In the genomic region with DNA sequence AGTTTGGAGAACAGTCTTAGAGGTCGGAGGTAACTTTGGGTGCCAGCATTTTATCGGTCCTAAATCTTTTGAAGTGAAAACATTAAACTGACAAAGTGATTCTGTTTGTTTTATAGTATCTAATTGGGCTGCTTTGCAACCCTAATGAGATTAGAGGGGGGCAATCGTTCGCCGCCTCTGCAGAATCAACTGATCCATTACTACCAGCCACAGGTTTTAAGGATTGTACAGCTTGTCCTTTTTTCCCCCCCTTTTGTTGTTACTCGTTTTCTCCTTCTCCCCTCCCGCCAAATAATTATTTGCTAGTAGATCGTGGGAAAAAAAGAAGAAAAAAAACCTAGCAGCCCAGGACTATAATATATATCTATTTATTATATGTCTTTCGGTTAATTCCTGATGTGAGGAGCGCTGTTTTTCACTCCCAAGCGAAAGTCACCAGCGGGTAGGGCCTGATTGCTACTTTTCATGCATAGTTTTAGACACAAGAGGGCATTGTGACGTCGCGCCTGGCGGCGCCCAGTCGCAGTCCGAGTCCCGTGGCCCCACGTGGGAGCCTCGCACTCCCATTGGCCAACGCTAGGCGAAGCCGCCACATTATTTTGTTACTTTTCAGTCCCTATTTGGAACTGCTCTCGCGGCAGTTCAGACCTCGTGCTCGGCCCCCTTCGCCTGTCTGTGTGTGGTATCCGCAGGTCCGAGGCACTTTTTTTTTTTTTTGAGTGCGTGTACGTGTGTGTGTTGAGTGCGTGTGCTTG, we compare ENCODE assay signal across 7 mouse cellular contexts. TPM values are rescaled to one million over a fixed set of nuclear protein-coding genes. Genes with fewer than 3 reads are reported as not detected.
DNase-seq lines count a peak whose midpoint lies in the region; ATAC-seq lines count a peak whose summit lies in the region.

A gene (plus strand): TSS at position 612 of the 755 bp plus-strand sequence.

- no peaks in the 10 kb centered on the region for H3K9me3 ChIP-seq in intestine, embryonic 16.5 days (ENCODE audit: control insufficient read depth, low read length)
- H3K9me3 ChIP-seq in midbrain, embryonic 11.5 days (ENCODE audit: control insufficient read depth, low read length) = no peaks in the 10 kb centered on the region

- peaks cover 53% of the 10 kb centered on the region for H3K4me1 ChIP-seq in intestine, embryonic 16.5 days (ENCODE audit: control insufficient read depth, insufficient read depth, low read length)
- H3K4me1 ChIP-seq in midbrain, embryonic 11.5 days (ENCODE audit: control insufficient read depth, insufficient read depth, low read length) = peaks cover 54% of the 10 kb centered on the region

- peak; percentile 98 for DNase-seq in adrenal gland, adult 8-10 months
- DNase-seq in embryo, embryonic 9.5 days (ENCODE audit: extremely low spot score) = peak; percentile 97
- DNase-seq in gastrocnemius, postnatal 4 days (ENCODE audit: low spot score in 2 of 2) = peak; percentile 98 to 99
- peak; percentile 98 for DNase-seq in left cerebral cortex, postnatal 36 days (ENCODE audit: low spot score in 2 of 2)
- DNase-seq in midbrain, embryonic 11.5 days (ENCODE audit: low spot score, missing footprints) = peak; percentile 99
- DNase-seq in skeletal muscle tissue, adult 2 months (ENCODE audit: low read depth, low spot score) = peak; percentile 98

- peak; percentile 72 for ATAC-seq in intestine, embryonic 16.5 days
- ATAC-seq in midbrain, embryonic 11.5 days (ENCODE audit: low FRiP score) = peak; percentile 62

- H3K27me3 ChIP-seq in intestine, embryonic 16.5 days (replicated peaks; ENCODE audit: control insufficient read depth, insufficient read depth, low read length) = no peaks in the 10 kb centered on the region
- peaks cover 6% of the 10 kb centered on the region; the same call in 1 of the 2 replicates for H3K27me3 ChIP-seq in midbrain, embryonic 11.5 days (ENCODE audit: control insufficient read depth, insufficient read depth, low read length)

- intact Hi-C loops in left cerebral cortex, postnatal 36 days (cut with DNase I) = loop anchor here (1.0 to 10.0 kb wide), 11 partner anchors 29 to 525 kb away; no protein-coding TSS in a partner anchor

- peak within 1 kb of the TSS; percentile 86 for H3K4me3 ChIP-seq in intestine, embryonic 16.5 days (ENCODE audit: low read length)
- peak within 1 kb of the TSS; percentile 87 for H3K4me3 ChIP-seq in midbrain, embryonic 11.5 days (ENCODE audit: low read depth, low read length)

- under 1% methylated on average over 35 of the region's 35 CpGs for WGBS in intestine, embryonic 16.5 days
- WGBS in midbrain, embryonic 11.5 days = under 1% methylated on average over 35 of the region's 35 CpGs

- H3K9ac ChIP-seq in intestine, embryonic 16.5 days (ENCODE audit: low read depth, low read length) = peak within 1 kb of the TSS; percentile 96
- H3K9ac ChIP-seq in midbrain, embryonic 11.5 days (ENCODE audit: low read length) = peak within 1 kb of the TSS; percentile 98

- peak within 1 kb of the TSS; percentile 97 for H3K4me2 ChIP-seq in intestine, embryonic 16.5 days (ENCODE audit: low read depth, low read length)
- H3K4me2 ChIP-seq in midbrain, embryonic 11.5 days = peak within 1 kb of the TSS; percentile 99

- H3K36me3 ChIP-seq in intestine, embryonic 16.5 days (ENCODE audit: control insufficient read depth, insufficient read depth, low read length) = no peaks in the 10 kb centered on the region
- H3K36me3 ChIP-seq in midbrain, embryonic 11.5 days (ENCODE audit: control insufficient read depth, insufficient read depth, low read length) = no peaks in the 10 kb centered on the region; the same call in 1 of the 2 replicates

- H3K27ac ChIP-seq in intestine, embryonic 16.5 days (ENCODE audit: low read length) = peak within 1 kb of the TSS; percentile 95
- H3K27ac ChIP-seq in midbrain, embryonic 11.5 days (ENCODE audit: low read depth, low read length) = peak within 1 kb of the TSS; percentile 93

RNA-seq across cellular contexts. Expression of the gene that starts here (rescaled TPM):
- total RNA-seq in adrenal gland, adult 8-10 months (2022) = 100 to 1,000 TPM; 100 to 139 (median 108) TPM
- 10 to 100 TPM; 35.0 to 47.8 TPM for total RNA-seq in gastrocnemius, postnatal 4 days (2021)
- polyA plus RNA-seq in intestine, embryonic 16.5 days (2015; fragmentation: Nextera tagmentation; extraction: Ambion mirVana) = 15.9 and 18.8 TPM in 2 replicates
- total RNA-seq in left cerebral cortex, postnatal 36 days (2021) = 10 to 100 TPM; 57.6 to 67.1 TPM
- 38.2 and 38.9 TPM in 2 replicates for polyA plus RNA-seq in midbrain, embryonic 11.5 days (2014; fragmentation: Nextera tagmentation; extraction: Ambion mirVana)

Comparison
In these comparisons a context has a peak if more than half of its experiments do, and no peak if none do; other contexts are left out.
1. Peak in every context shown above with its lines: DNase-seq, ATAC-seq, H3K4me3 ChIP-seq and H3K27ac ChIP-seq.